Mouse (Mus musculus): Measurements from ENCODE around the gene Sun1. TPM values are rescaled to one million over a fixed set of nuclear protein-coding genes. Genes with fewer than 3 reads are reported as not detected.

Gene Sun1
- total RNA-seq, 2 experiments from 2014 or later = 98.7 to 116 TPM

Other genes with a start within 250 kb of the Sun1 start
- 10 to 100 TPM; 52.1 to 57.9 TPM for gene Pdgfa, start 203.3 kb upstream of the Sun1 start, total RNA-seq (2021)
- 100 to 1,000 TPM; 571 to 599 TPM for gene Prkar1b, start 50.6 kb upstream of the Sun1 start, total RNA-seq (2021)
- 1 to 10 TPM; 6.9 to 7.8 TPM for gene Dnaaf5, start 50.4 kb upstream of the Sun1 start, total RNA-seq (2021)
- gene Get4, start 51.7 kb downstream of the Sun1 start, total RNA-seq (2021) = 10 to 100 TPM; 47.6 to 55.7 TPM
- 100 to 1,000 TPM; 360 to 394 TPM for gene Adap1, start 125.0 kb downstream of the Sun1 start, total RNA-seq (2021)
- gene Cox19, start 150.8 kb downstream of the Sun1 start, total RNA-seq (2021) = 10 to 100 TPM; 79.8 to 82.2 TPM
- gene Cyp2w1, start 152.0 kb downstream of the Sun1 start, total RNA-seq (2021) = not detected
- gene Gpr146, start 177.1 kb downstream of the Sun1 start, total RNA-seq (2021) = 10 to 100 TPM; 11.0 to 11.3 TPM
- under 1 TPM in 1 of 2 experiments, not detected in 1; 0.23 TPM for gene C130050O18Rik, start 204.6 kb downstream of the Sun1 start, total RNA-seq (2021)
- 1 to 10 TPM; 4.4 to 4.7 TPM for gene Gper1, start 222.5 kb downstream of the Sun1 start, total RNA-seq (2021)